Mouse (Mus musculus) brain, embryonic 14.5 days (tissue): ENCODE measurements at regions not wholly inside any gene's neighbourhood (a gene's known extent, or its start where the extent isn't known, plus 50 kb on each side); places are given as distances from the start of the nearest gene placed in this dataset.

Source experiments
- CTCF ChIP-seq: fragments of 200-500 bp; IDR thresholded peaks from 2 replicates; pipeline ENCODE4 v1.5.1; 2012; ENCODE audit warnings: inconsistent platforms, mild to moderate bottlenecking, moderate library complexity, borderline replicate concordance; ENCODE audit not compliant: insufficient read depth, insufficient read length; ENCODE audit errors: extremely low read depth
- POLR2A ChIP-seq: fragments of 200-500 bp; IDR thresholded peaks from 2 replicates; pipeline ENCODE4 v1.6.1; 2012; ENCODE audit warnings: mild to moderate bottlenecking, inconsistent platforms, borderline replicate concordance; ENCODE audit not compliant: poor library complexity, insufficient read depth, insufficient read length, severe bottlenecking; ENCODE audit errors: extremely low read depth

DNA sequence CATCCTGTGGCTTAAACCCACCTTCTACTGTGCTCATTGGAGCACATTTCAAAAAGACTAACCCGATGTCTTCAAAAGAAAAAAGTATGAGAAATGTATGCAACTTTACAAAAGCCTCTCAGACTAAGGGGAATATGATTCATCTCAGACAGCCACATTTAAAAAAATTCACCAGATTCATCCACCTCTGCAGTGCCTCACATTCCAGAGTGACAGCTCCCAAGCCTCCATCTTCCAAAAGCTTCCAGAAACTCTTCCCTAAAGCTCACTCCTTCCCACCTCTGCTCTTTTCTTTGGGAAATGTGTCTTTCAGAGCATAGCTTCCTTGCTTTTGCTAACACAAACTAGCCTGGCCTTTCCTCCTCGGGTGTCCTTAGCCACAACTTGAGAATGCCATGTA is 210.1 kb upstream of the Egfl6 start:
- TF ChIP-seq CTCF (no peak), POLR2A (no peak)
